Mouse (Mus musculus): Measurements from ENCODE around the gene Mrpl37.

- no peak for TF ChIP-seq POLR2A (IDR thresholded peaks at IDR 0.05; ENCODE audit: insufficient read depth, low read length)
- TF ChIP-seq EP300 (IDR thresholded peaks at IDR 0.05; ENCODE audit: insufficient read depth, low read depth, low read length) = no peak
- TF ChIP-seq CTCF (IDR thresholded peaks at IDR 0.05; ENCODE audit: low read depth, low read length) = no peak
Observed at GRCm38 (mm10) chr4:107042304-107042703, 24.4 kb downstream of the Mrpl37 start.

Data from ES-Bruce4 (cell line).